Mouse (Mus musculus) forebrain, embryonic 15.5 days (tissue): Measurements from ENCODE around the gene Fam111a. TPM values are rescaled to one million over a fixed set of nuclear protein-coding genes. Genes with fewer than 3 reads are reported as not detected.

Source experiments
- ATAC-seq: fragments of 200-750 bp; cut with Nextera tagmentation; replicated peaks from 2 replicates; pipeline ENCODE4 v1.8.0; 2017; ENCODE audit warnings: mild to moderate bottlenecking, moderate TSS enrichment, moderate library complexity
- H3K27ac ChIP-seq: fragments of 300-500 bp; sonication (generic); replicated peaks from 2 replicates; pipeline ENCODE4 v1.5.1; 2015; ENCODE audit warnings: mild to moderate bottlenecking, inconsistent platforms
- H3K27me3 ChIP-seq: fragments of 300-500 bp; sonication (generic); 2 replicates; pipeline ENCODE4 v1.6.1; 2015; ENCODE audit warnings: inconsistent platforms
- H3K36me3 ChIP-seq: fragments of 300-500 bp; sonication (generic); 2 replicates; pipeline ENCODE4 v1.6.1; 2015; ENCODE audit warnings: mild to moderate bottlenecking, inconsistent platforms
- H3K4me1 ChIP-seq: fragments of 300-500 bp; sonication (generic); 2 replicates; pipeline ENCODE4 v1.6.1; 2015; ENCODE audit warnings: inconsistent platforms
- H3K4me2 ChIP-seq: fragments of 300-500 bp; sonication (generic); replicated peaks from 2 replicates; pipeline ENCODE4 v1.6.1; 2015; ENCODE audit warnings: mild to moderate bottlenecking, inconsistent platforms
- H3K4me3 ChIP-seq: fragments of 300-500 bp; sonication (generic); 2 replicates; pipeline ENCODE4 v1.5.1; 2015; ENCODE audit warnings: mild to moderate bottlenecking, inconsistent platforms
- H3K9ac ChIP-seq: fragments of 300-500 bp; sonication (generic); replicated peaks from 2 replicates; pipeline ENCODE4 v1.6.1; 2015; ENCODE audit warnings: mild to moderate bottlenecking, inconsistent platforms
- H3K9me3 ChIP-seq: fragments of 300-500 bp; sonication (generic); 2 replicates; pipeline ENCODE4 v1.6.1; 2016; ENCODE audit warnings: inconsistent platforms
- WGBS: fragments of 180-500 bp; shearing (Covaris S2); methylation state at CpG from one replicate; pipeline ENCODE4 v1.1.7; 2015; ENCODE audit warnings: mixed read lengths; 5-methylcytosine and 5-hydroxymethylcytosine counted together
- polyA plus RNA-seq: library from polyadenylated mRNA; unstranded; fragments of >200 nt; fragmentation: Nextera tagmentation; extraction: Ambion mirVana; gene quantifications from 2 replicates; pipeline ENCODE4 v1.2.1, GENCODE M21; 2015

Fam111a gene
- polyA plus RNA-seq, 1 experiment from 2014 or later, result 9.4 TPM

GRCm38 (mm10) chr19:12638049-12638448 is 92.5 kb downstream of the Fam111a start:
- no peaks in the 10 kb centered on the region for H3K27me3 ChIP-seq
- H3K36me3 ChIP-seq, result no peaks in the 10 kb centered on the region
- no peak overlapping the region for H3K4me2 ChIP-seq
- H3K4me1 ChIP-seq, result no peaks in the 10 kb centered on the region
- whole genome bisulfite sequencing, result 76% methylated on average over 1 of the region's 1 CpGs
- H3K9ac ChIP-seq, result no peak overlapping the region
- no peaks in the 10 kb centered on the region for H3K9me3 ChIP-seq
- no peak overlapping the region for H3K4me3 ChIP-seq
- no peak overlapping the region for H3K27ac ChIP-seq
- no peak for ATAC-seq

Other genes starting within 250 kb of the Fam111a start
- not detected in 2 replicates for gene Olfr1436, start 246.6 kb upstream of the Fam111a start, polyA plus RNA-seq
- not detected in 2 replicates for gene Olfr1437, start 220.6 kb upstream of the Fam111a start, polyA plus RNA-seq
- gene Olfr1438-ps1, start 209.8 kb upstream of the Fam111a start, polyA plus RNA-seq, result not detected in 2 replicates
- not detected in 2 replicates for gene Olfr1440, start 158.5 kb upstream of the Fam111a start, polyA plus RNA-seq
- gene Olfr1441, start 128.3 kb upstream of the Fam111a start, polyA plus RNA-seq, result not detected in 2 replicates
- gene Pfpl, start 117.8 kb upstream of the Fam111a start, polyA plus RNA-seq, result not detected in 2 replicates
- gene Mpeg1, start 85.0 kb upstream of the Fam111a start, polyA plus RNA-seq, result 0.55 and 0.56 TPM in 2 replicates
- 16.8 and 19.3 TPM in 2 replicates for gene Dtx4, start 44.3 kb upstream of the Fam111a start, polyA plus RNA-seq
- 0.08 TPM in 1 of 2 replicates, not detected in the other for gene Gm4952, start 54.2 kb downstream of the Fam111a start, polyA plus RNA-seq
- not detected in 2 replicates for gene Glyat, start 87.6 kb downstream of the Fam111a start, polyA plus RNA-seq
- gene Olfr1442, start 124.7 kb downstream of the Fam111a start, polyA plus RNA-seq, result not detected in 2 replicates
- not detected in 2 replicates for gene Olfr1443, start 132.4 kb downstream of the Fam111a start, polyA plus RNA-seq
- not detected in 2 replicates for gene Keg1, start 150.0 kb downstream of the Fam111a start, polyA plus RNA-seq
- gene Cntf, start 219.9 kb downstream of the Fam111a start, polyA plus RNA-seq, result 1.2 and 2.0 TPM in 2 replicates